8 mouse cellular contexts compared by ENCODE assay signal in the genomic region with DNA sequence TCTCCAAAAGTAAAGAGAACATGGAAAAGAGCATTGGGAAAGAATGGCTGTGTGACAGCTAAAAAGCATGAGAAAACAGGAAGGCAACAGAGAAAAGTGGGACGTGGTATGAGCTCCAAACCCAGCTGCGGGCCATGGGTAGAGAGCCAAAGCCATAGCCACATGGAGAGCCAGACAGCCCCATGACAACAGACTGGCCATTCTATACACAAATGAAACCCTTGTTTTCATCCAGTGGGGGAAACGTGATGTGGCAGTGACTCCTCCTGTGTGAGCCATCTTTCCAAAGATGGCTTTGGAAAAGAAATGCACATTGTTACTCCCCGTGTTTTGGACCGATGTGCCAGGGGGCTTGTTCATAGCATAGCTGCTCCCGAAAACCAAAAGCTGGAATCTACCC. TPM values are rescaled to one million over a fixed set of nuclear protein-coding genes. Genes with fewer than 3 reads are reported as not detected.
DNase-seq lines count a peak whose midpoint lies in the region; ATAC-seq and TF ChIP-seq lines count a peak whose summit lies in the region.

No protein-coding gene starts in this region.

- no peak overlapping the region for H3K27ac ChIP-seq in kidney, postnatal 0 days
- H3K27ac ChIP-seq in macrophage = no peak overlapping the region

- no peak for DNase-seq in kidney, postnatal 0 days (ENCODE audit: low spot score)
- no peak for DNase-seq in kidney, postnatal 14 days
- peak; percentile 88 for DNase-seq in brain, adult 2 months (ENCODE audit: low read depth, low spot score)
- DNase-seq in ovary, postnatal 10 days (ENCODE audit: low spot score) = no peak
- DNase-seq in gastrocnemius, adult 18-20 months (ENCODE audit: low spot score) = no peak
- DNase-seq in cerebellum, postnatal 36 days = no peak

- no peaks in the 10 kb centered on the region for H3K36me3 ChIP-seq in kidney, postnatal 0 days (ENCODE audit: insufficient read depth, low read length)
- H3K36me3 ChIP-seq in macrophage (ENCODE audit: inconsistent target) = no peaks in the 10 kb centered on the region

- no peak for ATAC-seq in kidney, postnatal 0 days (replicated peaks; ENCODE audit: low FRiP score, low read depth)
- peak; percentile 49 for ATAC-seq in granulocyte monocyte progenitor cell, adult 5-6 weeks (replicated peaks; ENCODE audit: poor library complexity, severe bottlenecking)

- H3K27me3 ChIP-seq in kidney, postnatal 0 days (ENCODE audit: insufficient read depth, low read length) = 0 out of 2 replicates have a peak, but pooled peaks cover 5% of the 10 kb centered on the region

- TF ChIP-seq CTCF in kidney, postnatal 0 days (IDR thresholded peaks at IDR 0.05; ENCODE audit: low read depth) = no peak

- peaks cover 8% of the 10 kb centered on the region; the same call in 1 of the 2 replicates for H3K4me1 ChIP-seq in kidney, postnatal 0 days (replicated peaks; ENCODE audit: insufficient read depth, low read length)

- peaks cover 29% of the 10 kb centered on the region; the same call in 1 of the 2 replicates for H3K79me2 ChIP-seq in macrophage (ENCODE audit: inconsistent target)

- peak overlapping the region; percentile 88; the same call in 1 of the 2 replicates for H3K9ac ChIP-seq in kidney, postnatal 0 days (ENCODE audit: low read depth, low read length)

- peak overlapping the region; percentile 91 for H3K4me2 ChIP-seq in kidney, postnatal 0 days (ENCODE audit: low read length)

- peak overlapping the region; percentile 87 for H3K4me3 ChIP-seq in kidney, postnatal 0 days (replicated peaks; ENCODE audit: low read depth, low read length)
- peak overlapping the region; percentile 35 for H3K4me3 ChIP-seq in macrophage (ENCODE audit: inconsistent target)

- H3K9me3 ChIP-seq in kidney, postnatal 0 days (replicated peaks; ENCODE audit: low read length) = no peaks in the 10 kb centered on the region

- 38% methylated on average over 6 of the region's 6 CpGs for WGBS in kidney, postnatal 0 days
- 49% methylated on average over 6 of the region's 6 CpGs for whole genome bisulfite sequencing in macrophage (ENCODE audit: missing documents)

RNA-seq across cellular contexts. Expression of gene Xpa, which starts 0.4 kb away (rescaled TPM):
- 30.0 and 31.9 TPM in 2 replicates for polyA plus RNA-seq in kidney, postnatal 0 days (2015; fragmentation: Nextera tagmentation; extraction: Ambion mirVana)
- 11.6 and 47.5 TPM in 2 replicates for total RNA-seq in granulocyte monocyte progenitor cell, adult 5-6 weeks (2014; fragmentation: Nextera tagmentation)
- total RNA-seq in granulocyte monocyte progenitor cell, adult 5-6 weeks (2017) = 18.0 and 32.9 TPM in 2 replicates
- total RNA-seq in macrophage (2018; cell fraction: chromatin; rRNA removed) = 10 to 100 TPM in 18 of 26 experiments, 1 to 10 TPM in 8; 3.1 to 47.3 (median 17.5) TPM
- total RNA-seq in macrophage (2018; cell fraction: cytosol; rRNA removed) = 10 to 100 TPM; 11.9 to 32.7 (median 24.1) TPM
- total RNA-seq in macrophage (2018; cell fraction: nucleus; rRNA removed) = 10 to 100 TPM in 18 of 26 experiments, 1 to 10 TPM in 8; 4.8 to 32.1 (median 12.9) TPM
- polyA plus RNA-seq in macrophage (2018) = 15.9 to 35.4 TPM (median 24.1 TPM) in 3 replicates
- 1 to 10 TPM; 5.8 to 6.7 TPM for total RNA-seq in gastrocnemius, adult 18-20 months (2021)

RNA-seq across cellular contexts. Expression of gene Tstd2, which starts 58.0 kb away (rescaled TPM):
- polyA plus RNA-seq in kidney, postnatal 0 days (2015; fragmentation: Nextera tagmentation; extraction: Ambion mirVana) = 23.5 and 25.7 TPM in 2 replicates
- 29.4 and 36.9 TPM in 2 replicates for total RNA-seq in granulocyte monocyte progenitor cell, adult 5-6 weeks (2014; fragmentation: Nextera tagmentation)
- total RNA-seq in granulocyte monocyte progenitor cell, adult 5-6 weeks (2017) = 27.9 and 30.1 TPM in 2 replicates
- 10 to 100 TPM; 22.6 to 94.9 (median 55.6) TPM for total RNA-seq in macrophage (2018; cell fraction: chromatin; rRNA removed)
- total RNA-seq in macrophage (2018; cell fraction: cytosol; rRNA removed) = 10 to 100 TPM; 19.0 to 39.1 (median 32.6) TPM
- total RNA-seq in macrophage (2018; cell fraction: nucleus; rRNA removed) = 10 to 100 TPM; 27.2 to 70.7 (median 43.0) TPM
- polyA plus RNA-seq in macrophage (2018) = 23.3 to 28.6 TPM (median 24.8 TPM) in 3 replicates
- 10 to 100 TPM in 1 of 2 experiments, 1 to 10 TPM in 1; 9.6 to 10.2 TPM for total RNA-seq in gastrocnemius, adult 18-20 months (2021)

RNA-seq across cellular contexts. Expression of gene Ncbp1, which starts 58.1 kb away (rescaled TPM):
- polyA plus RNA-seq in kidney, postnatal 0 days (2015; fragmentation: Nextera tagmentation; extraction: Ambion mirVana) = 48.2 and 53.9 TPM in 2 replicates
- total RNA-seq in granulocyte monocyte progenitor cell, adult 5-6 weeks (2014; fragmentation: Nextera tagmentation) = 74.1 and 79.0 TPM in 2 replicates
- 104 and 131 TPM in 2 replicates for total RNA-seq in granulocyte monocyte progenitor cell, adult 5-6 weeks (2017)
- total RNA-seq in macrophage (2018; cell fraction: chromatin; rRNA removed) = 10 to 100 TPM in 25 of 26 experiments, 1 to 10 TPM in 1; 6.7 to 49.2 (median 22.6) TPM
- 10 to 100 TPM; 14.8 to 25.1 (median 19.0) TPM for total RNA-seq in macrophage (2018; cell fraction: cytosol; rRNA removed)
- 10 to 100 TPM; 10.2 to 37.0 (median 17.6) TPM for total RNA-seq in macrophage (2018; cell fraction: nucleus; rRNA removed)
- 23.8 to 37.1 TPM (median 27.7 TPM) in 3 replicates for polyA plus RNA-seq in macrophage (2018)
- total RNA-seq in gastrocnemius, adult 18-20 months (2021) = 10 to 100 TPM; 13.1 to 16.1 TPM

Comparison
In these comparisons a context has a peak if more than half of its experiments do, and no peak if none do; other contexts are left out.
1. RNA of gene Ncbp1, which starts 58.1 kb away (total RNA-seq): 74.1 to 131 TPM in granulocyte monocyte progenitor cell, adult 5-6 weeks; 13.1 to 16.1 TPM in gastrocnemius, adult 18-20 months; every median in the first group is over 4 times any median in the second.